Mouse (Mus musculus) gastrocnemius, postnatal 25 days (tissue): ENCODE measurements at regions not wholly inside any gene's neighbourhood (a gene's known extent, or its start where the extent isn't known, plus 50 kb on each side); places are given as distances from the start of the nearest gene placed in this dataset.

ENCODE experiments used
- DNase-seq: peaks from one replicate; pipeline ENCODE4 v3.0.0; 2022

GRCm38 (mm10) chr2:128491217-128491877 is 99.7 kb upstream of the Spdye4c start:
- no peak for DNase-seq

DNA sequence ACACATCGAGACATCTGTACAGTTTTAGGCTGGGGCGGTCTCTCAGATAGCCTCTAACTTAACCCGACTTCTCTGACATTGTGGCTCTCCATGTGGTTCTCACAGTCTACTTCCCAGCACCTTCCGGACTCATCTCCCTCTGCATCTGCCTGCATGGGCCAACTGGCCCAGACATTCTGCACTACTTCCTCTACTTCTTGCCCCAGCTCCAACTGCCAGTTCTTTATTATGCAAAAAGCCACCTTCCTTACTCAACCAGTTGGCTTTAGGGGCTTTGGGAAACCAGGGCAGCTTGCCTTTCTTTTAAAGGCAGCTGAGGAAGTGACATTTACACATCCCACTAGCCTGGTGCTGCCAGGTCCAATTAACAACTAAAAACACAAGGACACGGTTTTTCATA is 97.1 kb upstream of the Spdye4c start:
- DNase-seq = no peak

- DNase-seq = no peak
Measured at GRCm38 (mm10) chr2:128497891-128498290, 93.1 kb upstream of the Spdye4c start.

DNA sequence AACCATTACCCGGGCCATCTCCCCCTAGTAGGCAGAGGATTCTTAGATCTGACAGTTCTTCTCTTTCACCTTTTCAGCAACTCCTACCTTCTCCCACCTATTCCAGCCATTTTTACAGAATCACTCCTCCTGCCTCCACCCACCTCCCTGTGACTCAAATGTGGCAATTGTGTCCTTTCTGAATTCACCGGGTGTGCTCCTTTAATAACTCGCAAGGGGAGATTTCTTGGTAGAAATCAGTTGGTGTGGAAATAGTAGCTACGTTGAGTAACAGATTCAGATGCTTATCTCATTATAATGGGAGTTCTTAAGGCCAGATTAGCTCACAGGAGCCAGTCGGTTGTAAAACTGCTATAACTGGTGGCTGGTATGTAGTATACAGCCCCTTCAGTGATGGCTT is 92.4 kb upstream of the Spdye4c start:
- no peak for DNase-seq

DNA sequence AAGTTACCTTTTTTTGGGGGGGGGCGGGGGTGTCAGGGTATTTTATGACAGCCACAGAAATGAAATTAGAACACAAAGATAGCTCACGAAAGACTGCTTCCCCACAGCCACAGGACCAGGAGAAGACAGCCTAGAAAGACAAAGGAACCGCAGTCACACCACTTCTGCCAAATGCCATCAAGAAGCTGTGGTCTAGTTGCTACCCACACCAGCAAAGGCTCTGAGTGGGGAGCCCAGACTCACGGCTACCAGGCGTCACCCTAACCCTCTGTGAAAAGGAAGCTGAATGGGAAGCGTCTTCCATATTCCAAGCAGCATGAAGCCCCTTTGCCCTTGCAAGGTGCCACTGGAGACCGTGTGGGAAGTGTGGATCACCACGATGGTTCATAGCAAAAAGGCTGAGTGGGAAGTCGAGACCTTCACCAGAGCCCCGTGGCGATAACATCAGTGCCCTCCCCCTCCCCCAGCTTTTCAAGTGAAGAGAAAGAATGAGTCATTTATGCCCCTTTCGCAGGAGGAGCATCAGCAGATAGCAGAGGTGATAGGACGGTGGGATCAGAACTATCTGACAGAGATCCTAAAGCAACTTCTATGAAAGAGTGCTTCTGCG is 91.3 kb upstream of the Spdye4c start:
- DNase-seq = no peak

GRCm38 (mm10) chr2:128502676-128503075 is 88.3 kb upstream of the Spdye4c start:
- no peak for DNase-seq

DNA sequence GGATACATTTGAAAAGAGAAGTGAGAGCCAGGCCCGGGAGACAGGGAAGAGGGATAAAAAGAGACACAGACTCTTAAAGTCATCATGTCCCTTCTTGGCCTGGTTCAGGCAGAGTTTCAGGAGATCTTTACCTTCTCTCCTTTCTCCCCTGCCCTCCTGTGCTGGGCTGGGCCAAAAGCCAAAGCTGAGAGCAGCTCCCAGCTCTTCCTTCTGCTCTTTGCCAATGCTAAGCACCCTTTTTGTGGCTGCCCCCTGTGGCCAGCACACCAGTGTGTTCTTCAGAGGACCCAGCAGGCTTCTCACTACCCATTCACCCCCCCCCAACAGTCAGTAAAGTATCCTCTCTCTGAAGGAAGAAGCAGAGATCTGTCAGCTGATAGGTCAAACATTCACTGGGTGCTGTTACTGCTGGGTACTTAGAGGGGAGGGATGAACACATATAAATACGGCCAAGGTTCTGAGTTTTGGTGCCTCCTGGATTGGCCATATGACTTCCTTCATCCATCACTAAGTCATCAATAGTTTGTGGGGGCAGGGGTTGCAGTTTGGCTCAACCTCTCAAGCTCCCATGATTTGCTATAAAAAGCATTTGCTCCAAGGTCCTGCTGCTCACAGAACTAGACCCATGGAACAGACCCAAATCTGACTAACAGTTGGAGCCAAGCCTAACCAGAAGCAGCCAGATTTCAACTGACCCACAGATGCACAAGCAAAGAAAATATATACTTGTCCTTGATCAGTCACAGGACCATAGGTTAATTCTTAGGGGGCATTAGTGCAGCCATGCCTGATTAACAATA is 87.7 kb upstream of the Spdye4c start:
- DNase-seq = peak; percentile 19

DNA sequence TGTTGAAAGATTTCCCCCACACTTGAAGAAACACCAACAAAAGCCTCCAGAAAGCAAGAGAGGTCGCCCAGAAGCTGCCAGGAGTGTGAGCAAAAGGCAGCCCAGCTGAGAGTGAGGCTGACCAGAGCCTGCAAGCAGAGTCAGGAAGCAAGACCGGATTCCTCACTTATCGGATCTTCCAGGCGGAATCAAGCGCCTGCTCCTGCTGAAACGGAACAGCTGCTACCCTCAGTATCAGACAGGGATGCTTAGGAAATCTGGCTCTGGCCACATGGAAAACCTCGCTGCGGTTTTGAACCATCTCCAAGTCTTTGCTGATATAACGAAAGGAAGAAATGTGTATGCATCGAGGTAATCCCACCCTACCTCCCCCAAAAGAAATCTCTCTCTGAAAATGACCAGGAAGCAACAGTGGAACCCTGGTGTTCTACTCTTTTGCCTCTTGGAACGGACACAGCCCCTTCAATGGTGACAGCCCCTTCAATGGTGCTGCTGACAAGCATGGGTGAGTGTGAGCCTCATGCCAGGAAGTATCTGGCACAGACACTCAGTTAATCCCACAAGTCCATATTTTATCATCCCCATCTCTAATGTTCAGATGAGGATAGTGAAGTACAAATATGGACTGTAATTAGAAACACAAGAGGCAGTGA is 83.3 kb upstream of the Spdye4c start:
- DNase-seq = no peak

GRCm38 (mm10) chr2:128508244-128508605 is 82.8 kb upstream of the Spdye4c start:
- no peak for DNase-seq

DNA sequence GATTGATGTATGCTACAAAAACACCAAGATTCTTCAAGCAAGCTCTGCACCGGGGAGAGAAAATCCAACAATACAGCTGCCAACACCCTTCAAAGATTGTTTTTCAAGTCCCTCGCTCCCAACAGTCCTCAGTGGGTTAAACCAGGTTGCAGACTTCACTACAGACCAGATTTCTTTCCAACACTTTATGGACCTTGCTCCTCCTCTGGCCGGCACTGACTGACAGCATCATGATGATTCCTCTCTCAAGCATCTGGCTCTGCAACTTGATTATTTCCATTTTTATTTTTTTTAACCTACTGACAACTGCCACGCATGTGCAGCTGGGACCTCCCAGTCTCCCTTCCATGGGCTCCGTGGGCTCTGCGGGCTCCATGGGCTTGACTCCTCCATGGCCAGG is 79.7 kb upstream of the Spdye4c start:
- no peak for DNase-seq

DNA sequence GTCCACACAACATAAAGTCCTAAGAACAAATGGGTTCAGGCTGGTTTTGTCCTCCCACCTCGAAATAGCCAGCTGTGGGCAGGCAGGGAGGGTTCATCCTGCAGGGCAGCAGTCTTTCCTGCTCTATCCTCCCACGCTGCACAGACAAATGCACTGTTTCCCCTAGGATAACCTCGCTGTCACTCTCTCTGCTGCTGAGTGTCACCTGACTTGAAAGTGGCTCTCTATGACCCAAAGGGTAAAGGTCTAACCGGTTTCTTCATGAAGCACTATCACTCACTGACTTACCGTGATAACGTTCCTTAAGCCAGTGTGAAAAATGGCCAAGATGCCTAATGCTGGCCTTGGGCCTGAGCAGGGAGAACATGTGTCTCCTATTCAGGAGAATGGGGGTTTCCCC is 78.2 kb upstream of the Spdye4c start:
- DNase-seq = no peak

DNA sequence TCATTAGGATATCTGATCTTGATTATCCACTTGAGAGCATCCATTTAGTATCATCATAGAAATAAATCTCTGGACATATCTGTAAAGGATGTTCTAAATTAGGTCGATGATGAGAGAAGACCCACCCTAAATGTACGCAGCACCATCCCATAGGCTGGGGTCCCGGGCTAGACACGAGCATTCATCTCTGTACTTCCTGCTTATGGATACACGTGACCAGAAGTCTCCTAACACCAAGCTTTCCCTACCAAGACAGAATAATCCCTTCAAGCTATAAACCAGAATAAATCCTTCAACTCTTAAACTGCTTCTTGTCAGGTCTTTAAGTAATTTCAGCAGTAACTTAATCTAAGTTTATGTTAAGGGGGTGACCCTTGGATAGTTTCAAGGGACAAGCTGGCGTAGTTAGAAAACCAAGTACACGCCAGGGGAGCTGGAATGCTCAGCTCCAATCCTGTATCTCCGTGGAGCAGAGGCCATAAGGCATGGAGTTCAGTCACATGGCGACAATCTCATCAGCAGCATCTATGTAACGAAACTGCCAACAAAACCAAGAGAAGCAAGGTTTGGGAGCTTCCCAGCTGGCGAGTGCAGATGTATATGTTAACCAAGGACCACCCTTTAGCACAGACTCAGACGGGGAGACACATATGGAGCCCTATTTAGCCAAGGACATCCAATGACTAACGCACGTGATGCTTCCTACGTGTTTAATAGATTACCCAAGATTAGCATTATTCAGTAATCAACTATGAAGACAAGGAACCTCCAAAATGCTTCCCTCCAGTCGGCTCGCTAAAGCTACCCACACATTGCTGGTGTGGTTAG is 76.3 kb upstream of the Spdye4c start:
- no peak for DNase-seq

GRCm38 (mm10) chr2:128515701-128516100 is 75.3 kb upstream of the Spdye4c start:
- DNase-seq = no peak

DNA sequence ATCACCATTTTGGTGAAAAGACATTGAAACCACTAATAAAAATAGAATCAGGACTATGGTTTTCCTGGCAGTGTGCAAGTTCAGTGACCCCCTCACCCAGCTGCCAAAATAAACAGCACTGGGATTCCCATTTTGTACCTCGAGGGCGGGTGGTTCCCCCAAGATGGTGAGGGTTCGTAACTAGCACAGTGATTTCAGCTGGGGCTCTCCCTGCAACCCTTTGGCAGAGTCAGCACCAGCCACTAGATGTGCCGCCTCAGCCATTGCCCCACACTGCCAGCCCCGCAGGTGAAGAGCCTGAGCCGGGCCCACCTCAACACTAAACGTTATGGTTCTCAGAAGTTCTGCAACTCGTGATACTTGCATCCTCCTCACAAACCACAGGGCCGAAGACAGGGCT is 74.3 kb upstream of the Spdye4c start:
- DNase-seq = no peak

DNA sequence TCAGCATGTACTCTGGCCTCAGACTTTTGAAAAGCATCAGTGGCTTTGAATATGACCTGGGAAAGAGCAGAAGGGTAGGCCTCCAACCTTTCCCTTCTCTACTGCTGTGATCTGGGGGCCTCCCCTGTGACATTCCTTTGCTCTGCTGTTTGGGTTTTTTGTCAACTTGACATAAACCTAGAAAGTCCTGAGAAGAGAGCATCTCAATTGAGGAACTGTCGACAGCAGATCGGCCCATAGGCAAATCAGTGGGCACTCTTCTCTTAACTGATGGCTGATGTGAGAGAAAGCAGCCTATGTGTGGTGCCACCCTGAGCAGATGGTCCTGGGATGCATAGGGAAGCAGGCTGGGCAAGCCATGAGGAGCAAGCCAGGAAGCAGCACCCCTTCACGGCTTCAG is 72.9 kb upstream of the Spdye4c start:
- DNase-seq = no peak

DNA sequence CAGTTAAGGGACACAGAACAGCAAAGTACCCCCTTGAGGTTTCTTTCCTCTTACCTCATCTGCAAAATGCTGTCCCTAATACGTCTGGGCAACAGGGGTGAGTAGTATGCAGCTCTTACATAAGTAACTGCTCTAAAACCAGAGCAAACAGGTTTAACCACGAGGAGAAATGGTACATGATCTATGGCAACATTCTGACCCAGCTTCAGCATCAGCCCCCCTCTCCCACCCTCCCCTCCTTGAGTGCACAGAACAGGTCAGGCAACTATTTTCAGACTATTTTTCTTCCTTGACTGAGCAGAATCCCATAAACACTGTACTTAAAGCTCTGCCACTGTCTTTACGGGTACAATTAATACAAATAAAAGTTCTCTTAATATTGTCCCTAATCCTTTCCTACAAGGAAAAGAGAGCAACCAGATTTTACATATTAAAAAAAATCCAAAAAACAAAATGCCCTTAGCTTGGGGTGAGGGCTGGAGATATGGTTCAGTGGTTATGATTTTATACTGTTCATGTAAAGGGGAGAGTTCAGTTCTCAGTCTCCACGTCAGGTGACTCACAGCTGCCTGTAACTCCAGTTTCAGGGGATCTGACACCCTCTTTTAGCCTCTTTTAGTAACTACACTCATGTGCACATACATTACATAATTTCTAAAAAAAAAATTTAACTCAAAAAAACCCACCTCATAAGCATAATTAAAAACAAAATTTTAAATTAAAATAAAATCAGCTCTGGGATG is 69.1 kb upstream of the Spdye4c start:
- DNase-seq = no peak

DNA sequence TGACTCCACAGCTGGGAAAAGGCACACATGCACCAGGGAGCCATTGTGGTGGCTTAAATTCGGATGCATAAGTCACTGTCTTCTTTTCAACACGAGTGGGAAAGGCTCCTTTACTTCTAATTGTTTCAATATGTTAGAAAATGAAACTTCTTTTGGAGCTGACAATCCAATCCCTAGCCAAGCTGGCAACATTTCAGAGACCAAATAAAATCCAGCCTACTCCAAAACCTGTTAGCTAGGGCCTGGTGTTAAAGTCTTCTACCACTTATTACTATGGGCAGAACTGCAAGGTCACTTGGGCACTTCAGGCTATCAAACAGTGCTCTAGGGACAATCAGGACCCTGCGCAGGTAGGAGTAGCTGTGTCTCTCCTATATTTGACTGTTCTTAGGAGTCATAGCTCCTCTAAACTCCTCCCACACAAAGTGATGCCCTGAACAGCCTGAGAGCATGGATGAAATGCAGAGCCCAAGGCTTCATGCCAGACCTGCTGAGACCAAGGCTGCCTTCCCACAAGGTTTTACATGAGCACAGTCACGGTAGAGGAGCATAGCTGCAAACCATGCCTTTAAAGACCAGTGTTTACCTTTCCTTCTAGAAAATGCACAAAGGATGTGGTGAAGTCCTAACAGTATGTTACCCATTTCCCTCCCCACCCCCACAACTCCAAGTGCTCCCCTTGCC is 67.4 kb upstream of the Spdye4c start:
- DNase-seq = peak; percentile 20

GRCm38 (mm10) chr2:128526100-128526499 is 64.9 kb upstream of the Spdye4c start:
- no peak for DNase-seq

GRCm38 (mm10) chr2:128526883-128527344 is 64.1 kb upstream of the Spdye4c start:
- DNase-seq = no peak

GRCm38 (mm10) chr2:128536294-128536693 is 54.7 kb upstream of the Spdye4c start:
- no peak for DNase-seq

DNA sequence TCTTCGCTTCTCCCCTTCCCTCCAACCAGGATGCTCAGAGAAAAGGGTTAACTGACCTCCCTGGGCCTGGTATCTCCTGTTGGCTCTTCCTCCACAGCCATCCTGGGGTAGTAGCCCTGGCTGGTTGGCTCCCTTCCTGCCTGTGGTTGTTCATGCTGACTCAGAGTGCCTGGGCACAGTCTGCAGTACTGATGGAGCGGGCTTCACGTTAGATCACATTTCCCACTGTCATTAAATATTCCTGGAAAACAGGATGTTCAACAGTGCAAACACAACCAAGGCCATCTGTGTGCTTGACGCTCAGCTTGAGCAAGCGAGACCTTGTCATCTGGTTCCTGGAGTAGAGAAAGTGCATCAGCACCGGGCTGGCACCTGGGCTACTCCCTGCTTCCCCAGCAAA is 53.6 kb upstream of the Spdye4c start:
- DNase-seq = no peak
